Mouse (Mus musculus) C2C12 (cell line): Measurements from ENCODE around the gene Sar1b.

Experiments used
- CEBPB ChIP-seq: IDR thresholded peaks from one replicate; pipeline ENCODE4 v1.6.1; 2011; ENCODE audit warnings: low read depth, mild to moderate bottlenecking, control low read depth, moderate library complexity
- CTCF ChIP-seq: IDR thresholded peaks from one replicate; pipeline ENCODE4 v1.5.1; 2011; ENCODE audit not compliant: control insufficient read depth, insufficient read depth, insufficient read length
- FOSL1 ChIP-seq: IDR thresholded peaks from one replicate; pipeline ENCODE4 v1.8.0; 2011; ENCODE audit warnings: mild to moderate bottlenecking, low read length; ENCODE audit not compliant: poor library complexity, insufficient read depth, severe bottlenecking
- MAX ChIP-seq: IDR thresholded peaks from one replicate; pipeline ENCODE4 v1.6.1; 2011; ENCODE audit warnings: mild to moderate bottlenecking, control low read depth
- MYOD1 ChIP-seq: IDR thresholded peaks from one replicate; pipeline ENCODE4 v1.6.1; 2011; ENCODE audit warnings: low read depth; ENCODE audit not compliant: control insufficient read depth, insufficient read length
- MYOG ChIP-seq: IDR thresholded peaks from one replicate; pipeline ENCODE4 v1.6.1; 2011; ENCODE audit not compliant: control insufficient read depth, insufficient read length; ENCODE audit errors: extremely low read depth
- USF1 ChIP-seq: IDR thresholded peaks from one replicate; pipeline ENCODE4 v1.6.1; 2011; ENCODE audit warnings: low read depth, mild to moderate bottlenecking, control low read depth, moderate library complexity

DNA sequence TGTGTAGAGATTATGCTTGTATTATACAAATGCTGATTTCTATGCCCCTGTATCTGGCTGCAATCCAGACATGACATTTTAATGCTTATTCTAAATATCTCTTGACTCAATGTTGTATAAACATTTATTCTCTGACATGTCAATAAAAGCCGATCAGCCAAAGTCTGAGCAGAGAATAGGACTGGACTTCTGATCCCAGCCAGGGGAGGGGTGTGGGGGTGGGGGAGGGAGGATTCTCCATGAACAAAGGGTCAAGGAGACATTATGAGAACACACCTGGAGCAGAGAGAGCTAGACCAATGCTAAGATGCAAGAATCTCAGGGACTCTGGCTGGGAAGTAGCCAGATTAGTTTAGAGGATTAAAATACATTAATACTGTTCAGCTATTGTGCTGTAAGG lies 17.4 kb upstream of the Sar1b start:
- TF ChIP-seq MYOD1 (no peak), CTCF (no peak), CEBPB (no peak), MAX (no peak), FOSL1 (no peak), USF1 (no peak), MYOG (no peak)
